Mouse (Mus musculus) left cerebral cortex, adult 18-20 months (tissue): ENCODE data around the gene Tek. TPM values are rescaled to one million over a fixed set of nuclear protein-coding genes. Genes with fewer than 3 reads are reported as not detected.

Experiments used
- DNase-seq, 2 experiments: peaks; one replicate each; pipeline ENCODE4 v3.0.0; 2021 to 2022; ENCODE audit warnings: low spot score in 2 of 2, mixed read lengths in 1 of 2
- total RNA-seq, 2 experiments: library from RNA; stranded (reverse); gene quantifications; 2 replicates each; pipeline ENCODE4 v1.2.3; 2021

Tek gene
- total RNA-seq, 2 experiments from 2014 or later = 7.8 to 10.2 TPM

DNA sequence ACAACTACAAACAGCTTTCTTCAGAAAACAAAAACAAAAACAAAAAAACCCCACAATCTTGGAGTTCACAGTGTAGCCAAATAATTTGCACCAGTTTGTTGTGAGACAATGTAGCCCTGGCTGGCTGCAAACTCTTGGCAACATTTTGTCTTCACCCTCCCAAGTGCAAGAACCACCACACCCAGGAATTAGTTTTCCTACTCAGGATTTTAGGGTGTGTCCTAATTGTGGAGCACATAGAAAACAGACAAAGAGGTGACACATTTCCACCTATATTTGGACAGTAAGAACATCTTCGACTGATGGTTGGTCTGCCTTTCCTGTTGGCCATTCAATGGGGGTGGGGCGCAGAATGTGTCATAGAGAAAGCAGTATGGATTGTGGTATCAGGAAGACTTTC, 46.8 kb downstream of the Tek start:
- DNase-seq = no peak

- no peak for DNase-seq
These were observed 64.1 kb downstream of the Tek start for GRCm38 (mm10) chr4:94803187-94803586.

DNA sequence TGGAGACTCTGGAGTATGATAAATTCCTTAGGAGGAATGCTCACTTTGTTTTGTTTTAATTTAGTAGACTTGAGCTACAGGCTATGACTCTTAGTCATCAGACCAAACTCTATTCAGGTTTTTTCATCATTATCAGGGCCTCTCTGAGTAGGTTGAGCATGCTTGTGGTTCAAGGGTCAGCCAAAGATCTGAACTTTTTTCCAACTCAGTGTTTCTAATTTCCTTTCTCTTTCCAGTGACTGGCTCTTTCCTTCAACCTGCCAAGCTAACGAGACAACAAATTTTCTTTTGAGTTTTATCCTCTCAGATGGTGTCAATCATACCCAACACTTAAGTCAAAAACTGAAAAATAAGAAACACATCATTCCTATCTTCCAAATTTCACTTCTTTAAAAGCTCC, 71.5 kb downstream of the Tek start:
- DNase-seq = no peak

DNA sequence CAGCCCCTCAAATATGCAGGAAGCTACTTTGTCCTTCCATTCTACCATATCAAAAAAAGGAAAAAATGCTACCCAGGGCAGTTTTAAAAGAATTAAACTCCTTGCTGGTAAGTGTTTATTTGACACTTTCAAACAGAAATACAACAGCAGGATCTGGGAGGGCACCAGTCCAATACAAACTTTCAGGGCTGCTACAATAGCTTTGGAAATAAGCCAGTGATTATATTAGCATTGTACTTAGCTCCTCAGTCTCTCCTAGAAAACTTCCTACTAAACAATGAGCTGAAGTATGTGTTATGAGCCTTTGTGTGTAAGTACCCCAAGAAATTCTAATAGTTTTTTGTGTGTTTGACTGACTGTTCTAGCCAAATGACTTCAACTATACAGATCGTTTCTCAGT, 87.8 kb downstream of the Tek start:
- DNase-seq = no peak

DNA sequence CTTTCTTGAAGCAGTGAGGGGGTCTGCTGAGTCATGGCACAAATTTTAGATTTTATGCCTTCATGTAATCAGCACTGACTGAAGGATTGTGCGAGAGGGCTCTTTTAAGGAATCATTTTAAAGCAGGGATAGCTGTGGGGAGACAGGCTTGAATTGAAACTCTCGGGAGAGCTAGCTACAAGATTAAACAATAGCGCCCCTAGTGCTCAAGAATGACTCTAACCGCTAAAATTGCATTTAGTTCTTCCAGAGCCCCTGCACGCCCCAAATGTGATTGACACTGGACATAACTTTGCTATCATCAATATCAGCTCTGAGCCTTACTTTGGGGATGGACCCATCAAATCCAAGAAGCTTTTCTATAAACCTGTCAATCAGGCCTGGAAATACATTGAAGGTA, 88.3 kb downstream of the Tek start:
- no peak for DNase-seq

- no peak for DNase-seq
These were observed 90.9 kb downstream of the Tek start for GRCm38 (mm10) chr4:94829924-94830386.

- DNase-seq = no peak
These were observed 98.0 kb downstream of the Tek start for GRCm38 (mm10) chr4:94837061-94837460.

DNA sequence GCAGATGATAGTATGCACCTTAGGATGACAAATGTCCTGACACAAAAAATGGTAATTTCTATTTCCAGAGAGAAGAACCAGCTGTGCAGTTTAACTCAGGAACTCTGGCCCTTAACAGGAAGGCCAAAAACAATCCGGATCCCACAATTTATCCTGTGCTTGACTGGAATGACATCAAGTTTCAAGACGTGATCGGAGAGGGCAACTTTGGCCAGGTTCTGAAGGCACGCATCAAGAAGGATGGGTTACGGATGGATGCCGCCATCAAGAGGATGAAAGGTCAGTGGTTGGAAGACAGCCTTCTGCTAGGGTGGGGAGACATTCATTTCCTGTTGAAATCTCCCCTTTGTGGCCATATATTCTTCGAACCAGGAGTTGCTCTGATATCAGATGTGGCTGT, 114.2 kb downstream of the Tek start:
- no peak for DNase-seq

DNA sequence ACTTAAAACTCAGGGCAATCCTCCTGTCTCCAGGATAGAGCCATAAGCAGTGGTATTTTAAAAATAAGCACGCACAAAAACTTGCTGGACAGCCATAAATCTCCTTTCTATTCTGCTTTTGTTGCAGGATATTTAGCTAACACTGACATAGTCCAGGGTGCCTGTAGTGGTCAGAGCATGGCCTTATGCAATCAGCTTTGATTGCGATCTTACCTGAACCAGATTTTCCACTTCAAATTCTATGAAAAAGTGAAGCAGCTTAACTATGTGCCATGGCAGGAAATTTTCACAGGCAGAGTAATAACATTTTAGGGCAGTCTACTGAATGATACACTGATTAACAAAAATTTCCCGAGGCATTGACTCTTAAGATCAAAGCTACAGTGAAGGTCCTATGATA, 115.2 kb downstream of the Tek start:
- no peak for DNase-seq

DNA sequence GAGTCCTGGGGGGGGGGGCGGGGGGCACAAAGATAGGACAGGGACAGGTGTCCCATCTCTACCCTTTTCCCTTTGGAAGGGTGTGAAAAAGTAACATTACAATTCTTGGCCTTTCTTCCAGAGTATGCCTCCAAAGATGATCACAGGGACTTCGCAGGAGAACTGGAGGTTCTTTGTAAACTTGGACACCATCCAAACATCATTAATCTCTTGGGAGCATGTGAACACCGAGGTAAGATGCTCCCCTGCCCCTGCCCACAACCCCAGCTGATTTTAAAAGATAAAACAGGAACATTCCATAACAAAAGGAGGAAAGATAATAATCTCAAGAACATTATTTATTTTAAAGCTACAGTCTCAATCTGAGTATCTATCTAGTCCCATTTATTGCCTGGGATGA, 116.1 kb downstream of the Tek start:
- no peak for DNase-seq

GRCm38 (mm10) chr4:94900744-94901143, 161.7 kb downstream of the Tek start:
- DNase-seq = no peak

DNA sequence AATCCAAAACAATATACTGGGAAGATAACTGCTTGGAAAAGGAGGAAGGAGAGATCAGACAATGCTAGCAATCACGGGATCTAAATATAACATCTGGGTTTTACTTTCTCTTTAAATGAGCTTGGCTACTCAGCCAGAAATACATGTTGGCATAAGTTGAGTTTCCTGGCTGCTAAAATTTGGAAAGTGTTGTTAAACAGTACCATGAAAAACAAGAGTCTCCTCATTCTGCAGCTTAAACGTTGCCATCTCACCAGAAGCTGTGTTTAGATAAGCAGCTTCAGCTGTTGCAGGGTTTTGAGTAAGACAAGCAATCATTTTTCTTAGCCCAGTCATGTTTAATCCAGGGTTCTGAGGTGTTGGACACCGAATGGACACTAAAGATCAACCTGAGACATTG, 162.7 kb downstream of the Tek start:
- DNase-seq = no peak

Other genes with a start within 250 kb of the Tek start
- not detected for gene Gm10306, start 182.7 kb upstream of the Tek start, total RNA-seq
- gene Caap1, start 182.5 kb upstream of the Tek start, total RNA-seq = 10 to 100 TPM in 1 of 2 experiments, 1 to 10 TPM in 1; 9.9 to 10.5 TPM
- 10 to 100 TPM; 40.5 to 41.5 TPM for gene Plaa, start 136.0 kb upstream of the Tek start, total RNA-seq
- 10 to 100 TPM; 24.4 to 26.1 TPM for gene Ift74, start 124.8 kb upstream of the Tek start, total RNA-seq
- not detected for gene Lrrc19, start 89.1 kb upstream of the Tek start, total RNA-seq
- gene Eqtn, start 189.6 kb downstream of the Tek start, total RNA-seq = 1 to 10 TPM in 1 of 2 experiments, under 1 TPM in 1; 0.77 to 1.3 TPM
- gene Mysm1, start 239.8 kb downstream of the Tek start, total RNA-seq = 10 to 100 TPM; 33.0 to 34.0 TPM